In genomic region chr12:110188136-110188631, GRCm38 (mm10) we compare ENCODE assay signal across 9 mouse cellular contexts.
DNase-seq lines count a peak whose midpoint lies in the region; ATAC-seq and TF ChIP-seq lines count a peak whose summit lies in the region.
"Had no signal": no experiment of that assay in that cellular context is flagged by ENCODE, and none has a peak within 500 bp of the region (broad histone marks: within the 10 kb centered on the region; RNA-seq: fewer than 3 reads in every experiment).

No protein-coding gene starts in this region.

- peak; percentile 6 for DNase-seq in kidney, postnatal 4 days
- no peak for DNase-seq in kidney, postnatal 25 days
- no peak for DNase-seq in hindbrain, postnatal 0 days (ENCODE audit: low spot score)
- no peak for DNase-seq in urinary bladder, postnatal 36 days (ENCODE audit: low spot score in 2 of 2)
- DNase-seq in heart, adult 8-10 months (ENCODE audit: low spot score) = no peak
- DNase-seq in heart, adult 11 months = no peak
- DNase-seq: gastrocnemius, postnatal 36 days had no signal

- H3K36me3 ChIP-seq in embryonic facial prominence, embryonic 12.5 days = no peaks in the 10 kb centered on the region
- no peaks in the 10 kb centered on the region for H3K36me3 ChIP-seq in hindbrain, postnatal 0 days (ENCODE audit: insufficient read depth, low read length)
- no peaks in the 10 kb centered on the region for H3K36me3 ChIP-seq in neural tube, embryonic 14.5 days (ENCODE audit: control insufficient read depth, insufficient read depth, low read length)

- no peak for TF ChIP-seq CTCF in hindbrain, postnatal 0 days (IDR thresholded peaks at IDR 0.05; ENCODE audit: low read depth)

- no peak overlapping the region for H3K9ac ChIP-seq in embryonic facial prominence, embryonic 12.5 days
- no peak overlapping the region for H3K9ac ChIP-seq in hindbrain, postnatal 0 days (replicated peaks; ENCODE audit: low read length)
- H3K9ac ChIP-seq in neural tube, embryonic 14.5 days (replicated peaks; ENCODE audit: low read depth, low read length) = peak overlapping the region; percentile 16; the same call in 1 of the 2 replicates

- H3K4me2 ChIP-seq in embryonic facial prominence, embryonic 12.5 days (replicated peaks) = peak overlapping the region; percentile 41
- peak overlapping the region; percentile 35 for H3K4me2 ChIP-seq in hindbrain, postnatal 0 days (ENCODE audit: low read depth, low read length)
- peak overlapping the region; percentile 43 for H3K4me2 ChIP-seq in neural tube, embryonic 14.5 days (ENCODE audit: low read depth, low read length)

- no peaks in the 10 kb centered on the region for H3K9me3 ChIP-seq in embryonic facial prominence, embryonic 12.5 days
- H3K9me3 ChIP-seq in hindbrain, postnatal 0 days (ENCODE audit: low read length) = no peaks in the 10 kb centered on the region
- H3K9me3 ChIP-seq in neural tube, embryonic 14.5 days (ENCODE audit: control insufficient read depth, low read length) = no peaks in the 10 kb centered on the region

- H3K4me1 ChIP-seq in embryonic facial prominence, embryonic 12.5 days = peaks cover 24% of the 10 kb centered on the region
- peaks cover 3% of the 10 kb centered on the region; the same call in 1 of the 2 replicates for H3K4me1 ChIP-seq in hindbrain, postnatal 0 days (ENCODE audit: insufficient read depth, low read length)
- peaks cover 25% of the 10 kb centered on the region for H3K4me1 ChIP-seq in neural tube, embryonic 14.5 days (ENCODE audit: control insufficient read depth, insufficient read depth, low read length)

- ATAC-seq in embryonic facial prominence, embryonic 12.5 days (ENCODE audit: insufficient number of reproducible peaks, insufficient read depth, low FRiP score, low TSS enrichment) = no peak
- ATAC-seq in hindbrain, postnatal 0 days = no peak
- ATAC-seq in neural tube, embryonic 14.5 days (ENCODE audit: low read depth) = no peak

- peaks cover 67% of the 10 kb centered on the region for H3K27me3 ChIP-seq in embryonic facial prominence, embryonic 12.5 days
- H3K27me3 ChIP-seq in hindbrain, postnatal 0 days (ENCODE audit: insufficient read depth, low read length) = peaks cover 44% of the 10 kb centered on the region
- peaks cover 28% of the 10 kb centered on the region for H3K27me3 ChIP-seq in neural tube, embryonic 14.5 days (ENCODE audit: control insufficient read depth, insufficient read depth, low read length)

- peak overlapping the region; percentile 19 for H3K4me3 ChIP-seq in embryonic facial prominence, embryonic 12.5 days
- H3K4me3 ChIP-seq in hindbrain, postnatal 0 days (ENCODE audit: low read length) = 0 out of 2 replicates have a peak overlapping the region, but pooled peaks have one; percentile 8
- H3K4me3 ChIP-seq in neural tube, embryonic 14.5 days (ENCODE audit: low read depth, low read length) = peak overlapping the region; percentile 19

- no peak overlapping the region for H3K27ac ChIP-seq in embryonic facial prominence, embryonic 12.5 days
- H3K27ac ChIP-seq in hindbrain, postnatal 0 days = no peak overlapping the region
- 0 out of 2 replicates have a peak overlapping the region, but pooled peaks have one; percentile 10 for H3K27ac ChIP-seq in neural tube, embryonic 14.5 days (ENCODE audit: low read depth, low read length)

- 2% methylated on average over 29 of the region's 29 CpGs for WGBS in embryonic facial prominence, embryonic 12.5 days
- 2% methylated on average over 29 of the region's 29 CpGs for WGBS in hindbrain, postnatal 0 days
- WGBS in neural tube, embryonic 14.5 days = 2% methylated on average over 29 of the region's 29 CpGs

Comparison
In these comparisons a context has a peak if more than half of its experiments do, and no peak if none do; other contexts are left out.
1. DNase-seq: peak in kidney, postnatal 4 days (2 of 2); none in kidney, postnatal 25 days (0 of 2), hindbrain, postnatal 0 days (single experiment), urinary bladder, postnatal 36 days (0 of 2), heart, adult 8-10 months (single experiment) and heart, adult 11 months (single experiment).
2. Peak in every context shown above with its lines, with median percentiles within 50 percentile points of each other: H3K4me2 ChIP-seq and H3K4me3 ChIP-seq.